Mouse (Mus musculus): Measurements from ENCODE around the gene Sorbs2.

- TF ChIP-seq CTCF (IDR thresholded peaks at IDR 0.05; ENCODE audit: low read depth) (no peak), EP300 (IDR thresholded peaks at IDR 0.05; ENCODE audit: low read depth) (no peak)
Measured at GRCm38 (mm10) chr8:45762982-45763689, 255.5 kb downstream of the Sorbs2 start.

Data from liver, postnatal 0 days (tissue).